Mouse (Mus musculus) adrenal gland, postnatal 4 days (tissue): ENCODE measurements around the gene Mast1. TPM values are rescaled to one million over a fixed set of nuclear protein-coding genes. Genes with fewer than 3 reads are reported as not detected.

Experiments
- DNase-seq, 2 experiments: peaks; one replicate each; pipeline ENCODE4 v3.0.0; 2021 to 2022; ENCODE audit warnings: low spot score in 2 of 2, mixed read lengths in 2 of 2
- total RNA-seq, 2 experiments: library from RNA; stranded (reverse); gene quantifications; 2 replicates each; pipeline ENCODE4 v1.2.3; 2021

Gene Mast1
- total RNA-seq, 2 experiments from 2014 or later = 8.3 to 8.5 TPM

DNA sequence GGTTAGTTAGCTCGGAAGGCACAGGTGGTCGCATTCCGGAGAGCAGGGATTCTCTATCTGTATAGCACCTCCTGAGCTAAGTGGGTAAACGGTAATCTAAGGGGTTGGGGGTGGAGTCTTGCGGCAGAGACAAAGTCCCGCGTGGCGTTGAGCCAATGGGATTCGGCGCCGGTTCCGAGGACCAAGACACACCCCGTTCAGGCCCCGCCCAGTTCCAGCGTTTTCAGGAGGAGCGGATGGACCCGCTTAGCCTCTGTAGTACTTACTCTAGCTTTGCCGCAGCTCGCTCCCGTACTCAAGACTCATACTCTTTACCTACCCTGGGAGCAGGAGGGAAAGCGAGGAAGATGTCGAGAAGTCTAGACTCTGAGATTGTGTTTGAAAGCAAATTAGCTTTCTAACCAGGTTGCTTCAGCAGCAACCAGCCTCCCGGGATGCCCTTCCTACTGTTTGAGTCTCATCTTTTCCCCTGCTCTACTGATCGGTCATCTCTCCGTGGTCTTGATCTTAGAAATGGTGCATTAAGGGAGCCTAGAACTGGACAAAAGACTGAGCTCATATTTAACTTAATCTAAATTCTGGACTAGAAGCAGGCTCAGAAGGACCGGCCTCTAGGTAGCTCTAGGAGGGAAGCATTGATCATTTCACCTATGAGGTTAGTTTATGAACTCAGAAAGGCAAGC is 7.5 kb upstream of the Mast1 start:
- DNase-seq = no peak

DNA sequence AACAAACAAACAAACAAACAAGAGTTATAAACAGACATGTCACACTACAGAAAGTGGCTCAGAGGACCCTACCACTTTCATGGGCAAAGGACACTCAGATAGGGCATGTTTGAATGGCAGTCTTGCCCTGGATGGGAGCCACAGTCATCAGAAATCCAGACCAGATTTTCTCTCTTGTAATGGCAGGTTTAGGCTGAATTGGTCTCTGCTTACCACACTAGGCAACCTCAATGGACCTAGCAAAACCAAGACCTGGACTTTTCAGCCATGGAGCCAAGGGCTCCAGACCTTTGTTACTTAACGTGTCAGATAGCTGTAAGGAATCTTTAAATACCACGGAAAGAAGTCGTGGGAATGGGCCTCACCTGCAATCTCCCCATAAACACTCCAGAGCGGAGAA is 6.5 kb upstream of the Mast1 start:
- no peak for DNase-seq

GRCm38 (mm10) chr8:84937620-84938485 is 694 bp upstream of the Mast1 start:
- no peak for DNase-seq

DNA sequence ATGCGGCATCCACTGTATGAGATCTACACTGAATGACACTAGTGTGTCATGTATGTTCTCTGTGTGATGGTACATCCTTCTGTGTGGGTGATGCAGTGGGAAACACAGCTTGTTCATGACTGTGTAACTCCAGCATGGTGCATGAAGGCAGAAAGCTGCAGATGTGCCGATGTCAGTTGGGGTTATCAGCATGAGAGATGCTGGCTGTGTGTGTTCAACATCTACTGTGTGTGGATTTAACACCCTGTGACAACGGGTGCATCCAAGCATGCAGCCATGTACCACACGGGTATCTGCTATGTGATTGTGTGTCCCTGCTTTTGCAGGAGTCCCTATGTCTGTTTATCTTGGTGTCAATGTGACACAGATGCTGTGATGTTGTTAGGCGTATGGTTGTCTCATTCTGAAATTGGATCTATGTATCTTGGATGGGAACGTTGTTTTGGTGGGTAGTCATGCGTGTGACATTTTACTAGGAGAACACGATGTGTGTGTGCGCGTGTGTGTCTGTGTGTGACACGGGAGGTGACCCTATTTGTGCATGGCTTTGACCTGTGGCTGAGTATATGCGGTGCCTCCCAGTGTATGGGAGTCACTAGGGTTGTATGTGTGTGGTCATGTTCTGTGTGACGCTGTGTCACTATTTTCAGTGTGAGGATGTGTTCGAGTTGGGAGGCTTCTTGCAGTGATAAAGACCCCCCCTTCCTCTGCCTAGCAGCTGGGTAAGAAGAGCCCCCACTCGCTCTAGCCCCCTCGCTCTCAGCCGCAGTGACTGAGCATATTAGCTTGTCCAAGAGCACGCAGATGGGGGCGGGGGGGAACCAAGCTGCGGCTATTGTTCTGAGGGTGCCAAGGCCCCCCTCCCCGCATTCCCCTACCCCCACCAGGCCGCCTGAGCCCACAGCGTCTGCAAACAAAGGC is 858 bp downstream of the Mast1 start:
- DNase-seq = no peak

DNA sequence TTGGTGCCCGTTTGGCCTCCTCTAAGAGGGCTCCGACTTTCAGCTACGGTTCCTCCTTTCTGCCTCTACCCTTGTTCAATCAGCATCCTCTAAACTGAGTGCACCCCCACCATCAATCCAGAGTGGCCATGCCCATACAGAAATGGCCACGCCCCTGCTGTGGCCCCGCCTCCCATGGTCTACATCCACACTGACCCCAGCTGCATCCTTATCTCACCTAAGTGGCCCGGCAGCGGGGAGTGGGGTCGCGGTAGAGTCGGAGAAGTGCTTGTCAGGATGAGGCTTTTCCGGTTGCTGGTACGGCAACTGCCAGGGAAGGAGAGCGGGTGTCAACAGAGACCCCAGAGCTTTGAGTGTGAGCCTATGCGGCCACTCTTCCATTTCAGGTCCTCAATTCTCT is 1.7 kb downstream of the Mast1 start:
- DNase-seq = no peak

GRCm38 (mm10) chr8:84934860-84935259 is 2.3 kb downstream of the Mast1 start:
- no peak for DNase-seq

- no peak for DNase-seq
These were observed 3.2 kb downstream of the Mast1 start for GRCm38 (mm10) chr8:84933767-84934559.

- DNase-seq = no peak
These were observed 6.6 kb downstream of the Mast1 start for GRCm38 (mm10) chr8:84930582-84930981.

GRCm38 (mm10) chr8:84928456-84929306 is 8.5 kb downstream of the Mast1 start:
- no peak for DNase-seq

- no peak for DNase-seq
These were observed 9.6 kb downstream of the Mast1 start for GRCm38 (mm10) chr8:84927513-84927912.

- no peak for DNase-seq
These were observed 11.6 kb downstream of the Mast1 start for GRCm38 (mm10) chr8:84925557-84925956.

GRCm38 (mm10) chr8:84921596-84921995 is 15.6 kb downstream of the Mast1 start:
- DNase-seq = no peak

GRCm38 (mm10) chr8:84918646-84919045 is 18.5 kb downstream of the Mast1 start:
- no peak for DNase-seq

DNA sequence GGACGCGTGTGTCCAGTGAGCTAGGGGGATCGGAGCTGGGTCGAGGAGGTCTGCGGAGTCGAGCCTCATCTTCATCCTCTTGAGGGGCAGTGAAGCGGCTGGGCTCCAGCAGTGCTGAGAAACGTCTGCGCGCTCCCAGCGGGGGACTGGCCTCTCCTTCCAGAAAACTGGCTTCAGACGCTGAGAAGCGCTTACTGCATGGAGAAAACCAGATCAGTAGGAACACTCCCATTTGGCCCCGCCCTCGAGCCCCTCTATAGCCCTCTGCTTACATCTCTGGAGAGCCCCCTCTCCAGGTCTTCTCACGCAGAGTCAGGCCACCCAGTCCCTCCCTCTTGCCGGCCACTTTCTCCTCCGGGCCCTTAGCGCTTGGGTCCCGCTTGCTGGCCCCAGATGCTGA is 19.4 kb downstream of the Mast1 start:
- DNase-seq = no peak

GRCm38 (mm10) chr8:84915269-84915668 is 21.9 kb downstream of the Mast1 start:
- DNase-seq = no peak

GRCm38 (mm10) chr8:84913960-84914359 is 23.2 kb downstream of the Mast1 start:
- no peak for DNase-seq

GRCm38 (mm10) chr8:84913502-84913900 is 23.7 kb downstream of the Mast1 start:
- no peak for DNase-seq

DNA sequence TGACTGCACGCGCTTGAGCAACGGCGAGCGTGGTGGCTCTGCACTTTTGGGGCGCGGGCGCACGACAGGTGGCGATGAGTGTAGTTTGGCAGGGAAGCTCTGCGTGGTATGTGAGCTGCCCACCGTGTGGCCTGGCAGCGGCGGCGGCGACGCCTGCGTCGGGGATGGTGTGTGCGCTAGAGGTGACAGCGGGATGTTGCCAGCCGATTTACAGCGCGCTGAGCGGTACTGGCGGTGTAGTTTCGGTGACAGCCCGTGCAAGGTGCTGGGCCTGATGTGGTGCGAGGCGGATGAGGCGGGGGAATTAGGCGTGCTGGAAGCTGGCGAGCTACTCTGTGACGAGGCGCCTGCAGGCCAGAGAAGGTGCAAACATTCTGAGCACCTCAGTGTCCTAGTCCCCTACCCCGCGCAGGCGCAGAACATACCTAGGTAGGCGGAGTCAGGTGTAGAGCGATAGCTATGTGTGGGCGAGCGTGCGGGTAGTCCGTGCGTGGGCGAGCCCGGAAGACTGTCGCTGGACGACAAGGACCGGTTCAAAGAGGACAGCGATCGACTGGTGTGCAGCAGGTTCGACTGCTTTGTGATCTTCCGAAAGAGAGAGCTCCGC is 24.2 kb downstream of the Mast1 start:
- DNase-seq = peak in 1 of 2 experiments; percentile 37

- no peak for DNase-seq
These were observed 24.8 kb downstream of the Mast1 start for GRCm38 (mm10) chr8:84912391-84912790.
